Mouse (Mus musculus) frontal cortex, postnatal 14 days (tissue): Measurements from ENCODE around the gene Mgat3.

ENCODE experiments used
- DNase-seq, 2 experiments: peaks; one replicate each; pipeline ENCODE4 v3.0.0; 2022; ENCODE audit warnings: low spot score in 2 of 2

Gene Mgat3

GRCm38 (mm10) chr15:80149517-80149916 is 24.0 kb upstream of the Mgat3 start:
- DNase-seq = no peak

GRCm38 (mm10) chr15:80152663-80153062 is 20.9 kb upstream of the Mgat3 start:
- no peak for DNase-seq

- no peak for DNase-seq
Measured at GRCm38 (mm10) chr15:80153757-80154156, 19.8 kb upstream of the Mgat3 start.

- DNase-seq = no peak
Measured at GRCm38 (mm10) chr15:80155707-80156106, 17.8 kb upstream of the Mgat3 start.

GRCm38 (mm10) chr15:80157197-80157943 is 16.2 kb upstream of the Mgat3 start:
- no peak for DNase-seq

- no peak for DNase-seq
Measured at GRCm38 (mm10) chr15:80158001-80158706, 15.4 kb upstream of the Mgat3 start.

GRCm38 (mm10) chr15:80158707-80159090 is 14.8 kb upstream of the Mgat3 start:
- DNase-seq = no peak

- no peak for DNase-seq
Measured at GRCm38 (mm10) chr15:80159286-80159901, 14.1 kb upstream of the Mgat3 start.

GRCm38 (mm10) chr15:80160223-80160622 is 13.3 kb upstream of the Mgat3 start:
- no peak for DNase-seq

GRCm38 (mm10) chr15:80160726-80161125 is 12.8 kb upstream of the Mgat3 start:
- no peak for DNase-seq

GRCm38 (mm10) chr15:80161199-80161598 is 12.3 kb upstream of the Mgat3 start:
- DNase-seq = no peak

GRCm38 (mm10) chr15:80162401-80162964 is 11.0 kb upstream of the Mgat3 start:
- no peak for DNase-seq

GRCm38 (mm10) chr15:80163274-80163673 is 10.2 kb upstream of the Mgat3 start:
- peak; percentile 39 to 68 for DNase-seq

- DNase-seq = no peak
Measured at GRCm38 (mm10) chr15:80163716-80164115, 9.8 kb upstream of the Mgat3 start.

GRCm38 (mm10) chr15:80165396-80165795 is 8.1 kb upstream of the Mgat3 start:
- DNase-seq = no peak

- DNase-seq = no peak
Measured at GRCm38 (mm10) chr15:80169484-80169883, 4.0 kb upstream of the Mgat3 start.

- no peak for DNase-seq
Measured at GRCm38 (mm10) chr15:80170357-80170756, 3.2 kb upstream of the Mgat3 start.

GRCm38 (mm10) chr15:80171286-80171685 is 2.2 kb upstream of the Mgat3 start:
- DNase-seq = no peak

- DNase-seq = no peak
Measured at GRCm38 (mm10) chr15:80171791-80172190, 1.7 kb upstream of the Mgat3 start.

GRCm38 (mm10) chr15:80173781-80174597 is 468 bp downstream of the Mgat3 start:
- peak in 1 of 2 experiments; percentile 37 for DNase-seq

GRCm38 (mm10) chr15:80174598-80174875 is 1.0 kb downstream of the Mgat3 start:
- DNase-seq = no peak

- no peak for DNase-seq
Measured at GRCm38 (mm10) chr15:80175316-80175715, 1.8 kb downstream of the Mgat3 start.
